Mouse (Mus musculus) intestine, postnatal 0 days (tissue): ENCODE data around the gene Rnaseh2a. TPM values are rescaled to one million over a fixed set of nuclear protein-coding genes. Genes with fewer than 3 reads are reported as not detected.

Source experiments
- ATAC-seq: fragments of 200-750 bp; cut with Nextera tagmentation; 2 replicates; pipeline ENCODE4 v1.8.0; 2017; ENCODE audit warnings: mild to moderate bottlenecking, moderate TSS enrichment, moderate library complexity
- H3K27ac ChIP-seq: fragments of 300-500 bp; sonication (generic); 2 replicates; pipeline ENCODE4 v1.5.1; 2014; ENCODE audit warnings: mild to moderate bottlenecking, low read depth, low read length, moderate library complexity
- H3K27me3 ChIP-seq: fragments of 300-500 bp; sonication (generic); replicated peaks from 2 replicates; pipeline ENCODE4 v1.6.1; 2014; ENCODE audit warnings: low read length, mixed read lengths; ENCODE audit not compliant: control insufficient read depth, insufficient read depth
- H3K36me3 ChIP-seq: fragments of 300-500 bp; sonication (generic); 2 replicates; pipeline ENCODE4 v1.6.1; 2014; ENCODE audit warnings: mild to moderate bottlenecking, moderate library complexity; ENCODE audit not compliant: control insufficient read depth, insufficient read depth
- H3K4me1 ChIP-seq: fragments of 300-500 bp; sonication (generic); replicated peaks from 2 replicates; pipeline ENCODE4 v1.6.1; 2014; ENCODE audit warnings: antibody characterized with exemption, low read length, mixed read lengths; ENCODE audit not compliant: control insufficient read depth, insufficient read depth
- H3K4me2 ChIP-seq: fragments of 300-500 bp; sonication (generic); replicated peaks from 2 replicates; pipeline ENCODE4 v1.6.1; 2014; ENCODE audit warnings: low read depth, mild to moderate bottlenecking, moderate library complexity
- H3K4me3 ChIP-seq: fragments of 300-500 bp; sonication (generic); 2 replicates; pipeline ENCODE4 v1.5.1; 2014; ENCODE audit warnings: low read depth, low read length
- H3K9ac ChIP-seq: fragments of 300-500 bp; sonication (generic); 2 replicates; pipeline ENCODE4 v1.6.1; 2014; ENCODE audit warnings: mild to moderate bottlenecking, low read depth, low read length
- H3K9me3 ChIP-seq: fragments of 300-500 bp; sonication (generic); 2 replicates; pipeline ENCODE4 v1.6.1; 2016; ENCODE audit warnings: mixed run types; ENCODE audit not compliant: control insufficient read depth
- CTCF ChIP-seq: sonication (generic); IDR thresholded peaks from 2 replicates; pipeline ENCODE4 v1.5.1; 2016; ENCODE audit warnings: low read depth, mild to moderate bottlenecking, control low read depth, antibody characterized with exemption, moderate library complexity
- WGBS: fragments of 180-500 bp; shearing (Covaris S2); extraction: QIAGEN DNeasy Blood & Tissue Kit; methylation state at CpG from one replicate; pipeline ENCODE4 v1.1.7; 2014; 5-methylcytosine and 5-hydroxymethylcytosine counted together
- polyA plus RNA-seq: library from polyadenylated mRNA; unstranded; fragments of >200 nt; fragmentation: Nextera tagmentation; extraction: Ambion mirVana; gene quantifications from 2 replicates; pipeline ENCODE4 v1.2.1, GENCODE M21; 2015

Rnaseh2a gene
- polyA plus RNA-seq, 1 experiment from 2014 or later: 53.2 TPM

DNA sequence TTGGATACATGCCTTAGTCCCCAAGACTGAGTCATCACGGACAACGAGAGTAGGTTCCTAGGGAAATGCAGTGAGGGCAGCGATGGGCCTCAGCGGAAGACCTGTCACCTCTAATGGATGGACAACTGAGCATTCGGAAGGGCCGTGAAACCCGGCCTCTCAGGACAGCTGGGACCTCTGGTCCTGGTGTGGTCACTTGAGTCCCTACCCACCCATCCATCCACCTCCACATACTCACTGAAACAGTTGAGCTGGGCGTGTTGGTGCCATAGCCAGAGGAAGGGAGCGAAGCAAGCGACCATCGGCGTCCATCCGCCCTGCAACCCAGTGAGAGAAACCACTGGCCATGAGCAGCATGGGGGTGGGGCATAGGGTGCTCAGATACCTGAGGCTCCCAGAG, 39.0 kb downstream of the Rnaseh2a start:
- Histone ChIP-seq H3K4me2 (no peak overlapping the region), H3K4me1 (no peaks in the 10 kb centered on the region), H3K9ac (no peak overlapping the region), H3K27me3 (peaks cover 58% of the 10 kb centered on the region), H3K9me3 (no peaks in the 10 kb centered on the region), H3K27ac (no peak overlapping the region), H3K4me3 (no peak overlapping the region), H3K36me3 (no peaks in the 10 kb centered on the region)
- TF ChIP-seq CTCF: no peak
- ATAC-seq: no peak
- whole genome bisulfite sequencing: 85% methylated on average over 13 of the region's 13 CpGs

DNA sequence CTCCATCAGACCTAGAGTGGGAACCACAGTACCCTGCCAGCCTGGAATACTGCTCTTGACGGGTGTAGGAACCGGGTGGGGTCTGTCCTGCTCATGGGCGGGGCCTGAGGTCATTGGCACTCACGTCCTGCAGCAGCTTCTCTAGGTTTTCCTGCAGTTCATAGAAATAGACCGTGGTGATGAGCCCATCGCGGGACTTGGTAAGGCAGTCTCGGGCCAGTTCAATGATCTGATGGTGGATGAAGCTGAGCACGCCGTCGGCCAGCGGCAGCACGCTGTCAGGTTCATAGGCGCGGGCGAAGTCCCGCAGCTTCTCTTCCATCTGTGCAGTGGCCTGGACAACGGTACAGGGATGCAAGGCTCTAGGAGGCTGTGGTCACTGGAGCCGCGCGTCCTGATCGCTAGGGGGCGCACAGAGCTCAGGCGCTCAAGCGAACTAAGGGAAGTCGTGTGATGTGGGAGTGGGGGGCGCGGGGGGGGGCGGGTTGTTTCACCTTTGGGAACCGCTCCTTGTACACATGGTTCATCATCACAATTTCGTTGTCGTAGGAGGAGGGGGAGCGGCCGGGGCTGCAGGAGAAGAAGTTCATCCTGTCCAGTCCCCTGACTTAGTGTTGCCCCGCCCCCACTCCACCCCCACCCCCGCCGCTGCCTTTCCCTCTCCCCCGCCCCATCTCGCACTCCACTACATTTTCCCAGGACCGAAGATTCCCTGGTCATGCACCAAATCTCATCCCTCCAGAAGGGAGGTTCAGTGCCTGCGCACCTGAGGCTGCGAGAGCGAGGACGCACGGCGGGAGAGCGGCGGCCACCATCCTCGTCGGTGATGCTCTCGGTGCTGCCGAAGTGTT, 40.9 kb downstream of the Rnaseh2a start:
- Histone ChIP-seq H3K9me3 (no peaks in the 10 kb centered on the region), H3K9ac (no peak overlapping the region), H3K27ac (no peak overlapping the region), H3K4me3 (peak overlapping the region; percentile 24), H3K27me3 (peaks cover 40% of the 10 kb centered on the region), H3K4me1 (no peaks in the 10 kb centered on the region), H3K4me2 (peak overlapping the region; percentile 57), H3K36me3 (no peaks in the 10 kb centered on the region)
- TF ChIP-seq CTCF: peak; percentile 82
- 0 out of 2 replicates have a peak, but pooled peaks have one; percentile 13 for ATAC-seq
- 5% methylated on average over 44 of the region's 52 CpGs for WGBS

DNA sequence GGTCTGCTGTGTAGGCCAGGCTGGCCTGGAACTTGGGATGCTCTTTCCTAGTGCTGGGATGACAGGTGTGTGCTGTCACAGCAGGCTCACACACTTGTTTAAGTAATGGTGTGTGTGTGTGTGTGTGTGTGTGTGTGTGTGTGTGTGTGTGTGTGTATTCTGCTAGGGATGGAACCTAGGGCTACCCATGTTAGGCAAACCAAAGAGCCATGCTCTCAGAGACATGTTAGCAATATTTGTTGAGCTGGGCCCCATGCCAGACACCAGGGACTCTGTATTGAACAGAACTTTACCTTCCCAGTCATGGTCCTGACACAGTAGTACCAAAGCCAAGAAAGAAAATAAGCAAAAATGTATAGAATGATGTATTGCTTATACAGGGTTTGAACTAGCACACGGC, 42.1 kb downstream of the Rnaseh2a start:
- Histone ChIP-seq H3K27ac (no peak overlapping the region), H3K9ac (no peak overlapping the region), H3K9me3 (no peaks in the 10 kb centered on the region), H3K27me3 (peaks cover 37% of the 10 kb centered on the region), H3K4me1 (no peaks in the 10 kb centered on the region), H3K36me3 (no peaks in the 10 kb centered on the region), H3K4me2 (no peak overlapping the region), H3K4me3 (no peak overlapping the region)
- TF ChIP-seq CTCF: no peak
- no peak for ATAC-seq
- WGBS: 88% methylated on average over 1 of the region's 1 CpGs

- Histone ChIP-seq H3K27me3 (peaks cover 28% of the 10 kb centered on the region), H3K4me3 (no peak overlapping the region), H3K9ac (no peak overlapping the region), H3K4me2 (no peak overlapping the region), H3K27ac (no peak overlapping the region), H3K36me3 (no peaks in the 10 kb centered on the region), H3K9me3 (no peaks in the 10 kb centered on the region), H3K4me1 (no peaks in the 10 kb centered on the region)
- 56% methylated on average over 7 of the region's 7 CpGs for WGBS
- no peak for ATAC-seq
- TF ChIP-seq CTCF: no peak
Observed at GRCm38 (mm10) chr8:84925557-84925956, 44.0 kb downstream of the Rnaseh2a start.

GRCm38 (mm10) chr8:84921596-84921995, 48.0 kb downstream of the Rnaseh2a start:
- Histone ChIP-seq H3K4me3 (no peak overlapping the region), H3K4me2 (no peak overlapping the region), H3K4me1 (no peaks in the 10 kb centered on the region), H3K9me3 (no peaks in the 10 kb centered on the region), H3K27me3 (no peaks in the 10 kb centered on the region), H3K9ac (no peak overlapping the region), H3K27ac (no peak overlapping the region), H3K36me3 (no peaks in the 10 kb centered on the region)
- 70% methylated on average over 2 of the region's 2 CpGs for WGBS
- no peak for TF ChIP-seq CTCF
- no peak for ATAC-seq

DNA sequence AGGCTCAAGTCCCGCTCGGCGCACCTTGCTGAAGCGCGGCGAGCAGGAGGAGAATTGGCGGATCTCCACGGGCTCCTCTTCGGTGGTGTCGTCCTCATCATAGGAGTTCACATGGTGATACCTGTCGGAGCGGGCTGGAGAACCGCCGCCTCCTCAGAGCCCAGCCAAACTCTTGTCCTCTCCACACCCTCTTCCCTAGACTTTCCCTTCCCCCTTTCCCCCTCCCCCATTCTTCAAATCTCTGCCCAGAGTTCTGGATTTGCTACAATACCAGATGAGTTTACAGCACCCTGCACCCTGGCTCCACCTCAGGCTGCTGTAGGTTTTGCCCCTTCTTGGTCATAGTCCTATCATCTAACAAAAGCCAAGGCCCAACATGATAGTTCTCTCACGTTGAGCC, 50.9 kb downstream of the Rnaseh2a start:
- 93% methylated on average over 15 of the region's 15 CpGs for WGBS
- H3K4me3 ChIP-seq: no peak overlapping the region
- no peaks in the 10 kb centered on the region for H3K9me3 ChIP-seq
- H3K27me3 ChIP-seq: 0 out of 2 replicates have a peak, but pooled peaks cover 3% of the 10 kb centered on the region
- no peaks in the 10 kb centered on the region for H3K36me3 ChIP-seq
- no peak overlapping the region for H3K9ac ChIP-seq
- H3K4me1 ChIP-seq: no peaks in the 10 kb centered on the region
- H3K27ac ChIP-seq: no peak overlapping the region
- ATAC-seq: no peak
- H3K4me2 ChIP-seq: no peak overlapping the region
- TF ChIP-seq CTCF: no peak
